Mouse (Mus musculus): ENCODE results near the gene Adamts10.

Gene Adamts10

GRCm38 (mm10) chr17:33552964-33553363, 29.0 kb downstream of the Adamts10 start:
- peak; percentile 55 for DNase-seq (ENCODE audit: low read depth, low spot score)

- DNase-seq (ENCODE audit: low read depth, low spot score) = no peak
These were observed 30.5 kb downstream of the Adamts10 start for GRCm38 (mm10) chr17:33554536-33554935.

GRCm38 (mm10) chr17:33555223-33555855, 31.3 kb downstream of the Adamts10 start, which contains the start of gene Myo1f:
Myo1f (plus strand) TSS chr17:33555707.
- DNase-seq (ENCODE audit: low read depth, low spot score) = peak; percentile 34

GRCm38 (mm10) chr17:33557922-33558321, 33.9 kb downstream of the Adamts10 start:
- DNase-seq (ENCODE audit: low read depth, low spot score) = no peak

GRCm38 (mm10) chr17:33563527-33564076, 39.6 kb downstream of the Adamts10 start:
- DNase-seq (ENCODE audit: low read depth, low spot score) = peak; percentile 35

- no peak for DNase-seq (ENCODE audit: low read depth, low spot score)
These were observed 40.6 kb downstream of the Adamts10 start for GRCm38 (mm10) chr17:33564599-33564998.

GRCm38 (mm10) chr17:33566182-33566581, 42.2 kb downstream of the Adamts10 start:
- DNase-seq (ENCODE audit: low read depth, low spot score) = peak; percentile 11

GRCm38 (mm10) chr17:33584061-33584460, 60.1 kb downstream of the Adamts10 start:
- DNase-seq (ENCODE audit: low read depth, low spot score) = no peak

- no peak for DNase-seq (ENCODE audit: low read depth, low spot score)
These were observed 62.0 kb downstream of the Adamts10 start for GRCm38 (mm10) chr17:33586011-33586410.

- no peak for DNase-seq (ENCODE audit: low read depth, low spot score)
These were observed 73.3 kb downstream of the Adamts10 start for GRCm38 (mm10) chr17:33597271-33597670.

GRCm38 (mm10) chr17:33598506-33598905, 74.5 kb downstream of the Adamts10 start:
- DNase-seq (ENCODE audit: low read depth, low spot score) = no peak

GRCm38 (mm10) chr17:33599836-33600475, 76.0 kb downstream of the Adamts10 start:
- DNase-seq (ENCODE audit: low read depth, low spot score) = no peak

GRCm38 (mm10) chr17:33600831-33601230, 76.8 kb downstream of the Adamts10 start:
- DNase-seq (ENCODE audit: low read depth, low spot score) = no peak

- DNase-seq (ENCODE audit: low read depth, low spot score) = no peak
These were observed 77.9 kb downstream of the Adamts10 start for GRCm38 (mm10) chr17:33601947-33602346.
